Mouse (Mus musculus): ENCODE measurements at regions not wholly inside any gene's neighbourhood (a gene's known extent, or its start where the extent isn't known, plus 50 kb on each side); places are given as distances from the start of the nearest gene placed in this dataset.

DNA sequence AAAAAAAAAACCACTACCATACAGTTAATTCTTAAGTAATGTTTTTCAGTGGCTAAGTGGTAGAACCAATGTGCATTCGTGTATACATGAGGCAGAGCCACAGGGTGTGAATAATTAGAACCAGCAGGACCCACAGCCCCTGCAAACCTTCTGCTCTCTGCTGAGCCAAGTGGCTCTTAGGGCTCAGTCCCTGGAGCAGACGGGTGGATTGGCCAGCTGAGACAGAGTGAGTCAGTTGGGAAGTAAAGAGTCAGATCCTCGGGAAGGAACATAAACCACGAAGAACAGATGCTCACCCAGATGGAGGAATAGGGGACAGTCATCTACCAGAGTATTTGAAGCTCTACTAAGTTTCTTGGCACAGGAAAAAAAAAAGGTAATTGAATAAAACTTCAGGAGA is 293.1 kb downstream of the Basp1 start:
- H3K27ac ChIP-seq (ENCODE audit: low read length), result no peak overlapping the region
- ATAC-seq (ENCODE audit: low read depth), result no peak
- no peaks in the 10 kb centered on the region for H3K36me3 ChIP-seq (ENCODE audit: control insufficient read depth, insufficient read depth)
- H3K4me1 ChIP-seq (ENCODE audit: control insufficient read depth, low read depth, low read length), result no peaks in the 10 kb centered on the region
- no peak overlapping the region for H3K4me2 ChIP-seq (ENCODE audit: low read depth, low read length)
- H3K4me3 ChIP-seq (ENCODE audit: low read depth, low read length), result no peak overlapping the region
- no peaks in the 10 kb centered on the region for H3K27me3 ChIP-seq (ENCODE audit: control insufficient read depth, insufficient read depth, low read depth, low read length)
- 41% methylated on average over 4 of the region's 4 CpGs for WGBS (ENCODE audit: insufficient replicate concordance)
- no peaks in the 10 kb centered on the region for H3K9me3 ChIP-seq (replicated peaks; ENCODE audit: control insufficient read depth, low read length)
- no peak overlapping the region for H3K9ac ChIP-seq (ENCODE audit: low read depth, low read length)

DNA sequence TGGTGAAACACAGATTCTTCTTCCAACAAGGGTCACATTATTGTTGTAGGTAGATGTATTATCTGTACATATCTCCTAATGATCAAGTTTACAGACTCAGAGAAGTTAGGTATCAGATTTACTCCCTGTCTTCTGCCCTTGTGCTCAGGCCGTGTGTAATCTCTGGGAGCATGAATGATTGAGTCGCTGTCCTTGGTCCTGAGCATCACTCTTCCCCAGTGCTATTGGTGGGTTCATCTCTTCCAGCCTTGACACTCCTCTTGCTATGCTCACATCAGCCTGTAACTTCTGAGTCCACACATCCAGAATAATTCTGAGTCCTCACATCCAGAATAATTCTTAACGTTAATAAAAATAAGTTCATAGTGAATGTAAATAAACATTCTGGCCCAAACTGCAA is 295.6 kb downstream of the Basp1 start:
- Histone ChIP-seq H3K9me3 (replicated peaks; ENCODE audit: control insufficient read depth, low read length) (no peaks in the 10 kb centered on the region), H3K36me3 (ENCODE audit: control insufficient read depth, insufficient read depth) (no peaks in the 10 kb centered on the region), H3K4me1 (ENCODE audit: control insufficient read depth, low read depth, low read length) (no peaks in the 10 kb centered on the region), H3K27me3 (ENCODE audit: control insufficient read depth, insufficient read depth, low read depth, low read length) (no peaks in the 10 kb centered on the region), H3K27ac (ENCODE audit: low read length) (no peak overlapping the region), H3K4me2 (ENCODE audit: low read depth, low read length) (no peak overlapping the region), H3K4me3 (ENCODE audit: low read depth, low read length) (no peak overlapping the region), H3K9ac (ENCODE audit: low read depth, low read length) (no peak overlapping the region)
- ATAC-seq (ENCODE audit: low read depth), result no peak
- 38% methylated on average over 3 of the region's 3 CpGs for WGBS (ENCODE audit: insufficient replicate concordance)

DNA sequence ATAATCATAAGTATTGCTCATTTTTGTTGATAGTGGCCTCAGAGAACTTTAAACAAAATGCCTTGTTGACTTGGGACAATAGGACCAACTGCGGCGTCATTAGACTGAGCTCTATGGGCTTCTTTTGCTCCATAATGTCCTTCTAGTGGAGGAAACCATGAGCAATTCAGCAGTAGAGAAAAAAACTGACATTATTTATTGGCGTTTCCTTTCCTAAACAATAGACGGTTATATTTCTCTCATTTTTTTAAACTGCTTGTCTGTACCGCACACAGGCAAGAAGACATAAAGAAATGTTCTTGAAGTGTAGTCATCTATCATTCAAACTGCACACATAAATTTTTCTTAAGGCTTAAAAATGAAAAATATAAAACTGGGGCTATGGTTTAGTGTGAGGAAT is 310.8 kb downstream of the Basp1 start:
- WGBS (ENCODE audit: insufficient replicate concordance), result 44% methylated on average over 5 of the region's 5 CpGs

DNA sequence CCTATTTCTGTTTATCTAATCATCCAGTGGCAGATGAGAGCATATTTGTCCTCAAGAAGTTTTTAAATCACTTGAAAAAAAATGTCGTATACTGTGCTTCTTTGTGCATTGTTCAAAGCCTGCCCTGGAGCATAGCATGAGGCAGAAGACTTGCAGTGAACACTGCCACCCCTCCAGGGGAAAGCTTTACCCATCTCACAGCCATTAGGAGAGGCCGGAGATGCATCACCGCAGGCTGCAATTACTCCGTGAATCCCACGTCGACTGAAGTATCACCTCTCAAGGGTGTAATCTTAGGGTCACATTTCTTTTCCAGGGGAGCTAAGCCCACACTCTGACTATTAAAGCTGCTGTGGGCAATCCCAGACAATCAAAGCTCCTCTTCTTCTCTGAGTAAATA is 319.8 kb downstream of the Basp1 start:
- Histone ChIP-seq H3K9me3 (replicated peaks; ENCODE audit: control insufficient read depth, low read length) (no peaks in the 10 kb centered on the region), H3K9ac (ENCODE audit: low read depth, low read length) (no peak overlapping the region), H3K36me3 (ENCODE audit: control insufficient read depth, insufficient read depth) (no peaks in the 10 kb centered on the region), H3K27me3 (ENCODE audit: control insufficient read depth, insufficient read depth, low read depth, low read length) (no peaks in the 10 kb centered on the region), H3K27ac (ENCODE audit: low read length) (no peak overlapping the region), H3K4me3 (ENCODE audit: low read depth, low read length) (no peak overlapping the region), H3K4me2 (ENCODE audit: low read depth, low read length) (no peak overlapping the region), H3K4me1 (ENCODE audit: control insufficient read depth, low read depth, low read length) (no peaks in the 10 kb centered on the region)
- no peak for ATAC-seq (ENCODE audit: low read depth)
- 43% methylated on average over 6 of the region's 6 CpGs for WGBS (ENCODE audit: insufficient replicate concordance)

More for the DNA sequence above, 310.8 kb downstream of the Basp1 start:
- Histone ChIP-seq H3K9ac (ENCODE audit: low read depth, low read length) (no peak overlapping the region), H3K27ac (ENCODE audit: low read length) (no peak overlapping the region), H3K4me1 (ENCODE audit: control insufficient read depth, low read depth, low read length) (no peaks in the 10 kb centered on the region), H3K4me3 (ENCODE audit: low read depth, low read length) (no peak overlapping the region), H3K36me3 (ENCODE audit: control insufficient read depth, insufficient read depth) (no peaks in the 10 kb centered on the region), H3K9me3 (replicated peaks; ENCODE audit: control insufficient read depth, low read length) (no peaks in the 10 kb centered on the region), H3K4me2 (ENCODE audit: low read depth, low read length) (no peak overlapping the region), H3K27me3 (ENCODE audit: control insufficient read depth, insufficient read depth, low read depth, low read length) (no peaks in the 10 kb centered on the region)
- ATAC-seq (ENCODE audit: low read depth), result no peak

GRCm38 (mm10) chr15:25069701-25070100 is 343.9 kb downstream of the Basp1 start:
- Histone ChIP-seq H3K27me3 (ENCODE audit: control insufficient read depth, insufficient read depth, low read depth, low read length) (no peaks in the 10 kb centered on the region), H3K4me3 (ENCODE audit: low read depth, low read length) (no peak overlapping the region), H3K9me3 (replicated peaks; ENCODE audit: control insufficient read depth, low read length) (no peaks in the 10 kb centered on the region), H3K9ac (ENCODE audit: low read depth, low read length) (no peak overlapping the region), H3K27ac (ENCODE audit: low read length) (no peak overlapping the region), H3K4me1 (ENCODE audit: control insufficient read depth, low read depth, low read length) (no peaks in the 10 kb centered on the region), H3K4me2 (ENCODE audit: low read depth, low read length) (no peak overlapping the region), H3K36me3 (ENCODE audit: control insufficient read depth, insufficient read depth) (no peaks in the 10 kb centered on the region)
- no peak for ATAC-seq (ENCODE audit: low read depth)
- WGBS (ENCODE audit: insufficient replicate concordance), result 59% methylated on average over 1 of the region's 1 CpGs

DNA sequence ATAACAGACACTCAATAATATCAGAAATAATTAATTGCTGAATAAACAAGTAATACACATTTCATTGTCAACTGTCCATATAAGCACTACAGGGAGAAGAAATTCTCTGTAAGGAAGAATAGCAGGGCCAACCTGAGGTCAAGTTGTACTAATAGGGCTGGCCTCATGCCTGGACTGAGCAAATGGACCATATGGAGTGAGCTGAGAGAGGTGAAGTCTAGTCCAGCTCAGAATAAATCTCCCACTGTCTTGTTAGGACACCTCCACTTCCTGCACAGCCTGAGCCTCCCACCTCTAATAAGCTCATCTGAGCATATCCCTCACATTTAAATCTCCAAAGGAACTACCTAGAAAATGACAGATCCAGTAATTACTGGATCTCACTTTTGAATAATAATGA is 354.2 kb downstream of the Basp1 start:
- ATAC-seq (ENCODE audit: low read depth), result no peak
- H3K27me3 ChIP-seq (ENCODE audit: control insufficient read depth, insufficient read depth, low read depth, low read length), result no peaks in the 10 kb centered on the region
- no peaks in the 10 kb centered on the region for H3K4me1 ChIP-seq (ENCODE audit: control insufficient read depth, low read depth, low read length)
- no peak overlapping the region for H3K9ac ChIP-seq (ENCODE audit: low read depth, low read length)
- no peaks in the 10 kb centered on the region for H3K9me3 ChIP-seq (replicated peaks; ENCODE audit: control insufficient read depth, low read length)
- H3K4me3 ChIP-seq (ENCODE audit: low read depth, low read length), result no peak overlapping the region
- H3K36me3 ChIP-seq (ENCODE audit: control insufficient read depth, insufficient read depth), result no peaks in the 10 kb centered on the region
- H3K27ac ChIP-seq (ENCODE audit: low read length), result no peak overlapping the region
- no peak overlapping the region for H3K4me2 ChIP-seq (ENCODE audit: low read depth, low read length)

- Histone ChIP-seq H3K27me3 (ENCODE audit: control insufficient read depth, insufficient read depth, low read depth, low read length) (no peaks in the 10 kb centered on the region), H3K27ac (ENCODE audit: low read length) (no peak overlapping the region), H3K4me1 (ENCODE audit: control insufficient read depth, low read depth, low read length) (no peaks in the 10 kb centered on the region), H3K9ac (ENCODE audit: low read depth, low read length) (no peak overlapping the region), H3K4me3 (ENCODE audit: low read depth, low read length) (no peak overlapping the region), H3K9me3 (replicated peaks; ENCODE audit: control insufficient read depth, low read length) (no peaks in the 10 kb centered on the region), H3K4me2 (ENCODE audit: low read depth, low read length) (no peak overlapping the region), H3K36me3 (ENCODE audit: control insufficient read depth, insufficient read depth) (no peaks in the 10 kb centered on the region)
- ATAC-seq (ENCODE audit: low read depth), result no peak
- 16% methylated on average over 1 of the region's 1 CpGs for WGBS (ENCODE audit: insufficient replicate concordance)
Measured at GRCm38 (mm10) chr15:25047875-25048274, 365.7 kb downstream of the Basp1 start.

DNA sequence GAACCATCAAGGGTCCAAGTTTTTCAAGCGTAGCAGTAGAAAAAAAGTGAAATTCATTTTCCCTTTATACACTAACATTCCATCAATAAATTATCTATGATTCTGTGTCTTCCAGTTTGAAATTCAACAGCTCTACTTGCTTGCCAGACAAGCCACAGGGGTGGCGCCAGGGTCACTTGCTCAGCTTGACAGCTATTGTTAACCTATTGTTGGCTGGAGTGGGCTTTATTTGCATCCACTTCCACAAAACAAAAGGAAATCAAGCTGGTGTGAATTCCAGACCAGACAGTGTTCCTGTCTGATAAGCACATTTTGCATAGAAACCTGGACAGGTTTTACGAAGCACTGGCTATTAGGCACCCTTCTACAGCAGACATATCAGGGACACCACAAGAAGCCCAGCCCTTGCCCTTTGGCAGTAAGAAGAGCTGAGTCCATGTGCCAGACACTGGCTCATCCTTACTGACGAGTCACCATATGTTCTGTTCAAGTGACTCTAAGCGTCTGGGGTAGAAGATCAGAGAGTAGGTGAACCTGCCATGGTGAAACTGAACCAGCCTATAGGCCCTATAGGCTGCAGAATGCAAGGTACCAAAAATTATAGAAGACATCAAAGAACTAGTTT is 366.9 kb downstream of the Basp1 start:
- Histone ChIP-seq H3K27me3 (ENCODE audit: control insufficient read depth, insufficient read depth, low read depth, low read length) (no peaks in the 10 kb centered on the region), H3K9ac (ENCODE audit: low read depth, low read length) (no peak overlapping the region), H3K27ac (ENCODE audit: low read length) (no peak overlapping the region), H3K9me3 (replicated peaks; ENCODE audit: control insufficient read depth, low read length) (no peaks in the 10 kb centered on the region), H3K4me2 (ENCODE audit: low read depth, low read length) (no peak overlapping the region), H3K4me1 (ENCODE audit: control insufficient read depth, low read depth, low read length) (no peaks in the 10 kb centered on the region), H3K4me3 (ENCODE audit: low read depth, low read length) (no peak overlapping the region), H3K36me3 (ENCODE audit: control insufficient read depth, insufficient read depth) (no peaks in the 10 kb centered on the region)
- no peak for ATAC-seq (ENCODE audit: low read depth)
- 53% methylated on average over 5 of the region's 5 CpGs for WGBS (ENCODE audit: insufficient replicate concordance)

GRCm38 (mm10) chr15:25036231-25036630 is 377.3 kb downstream of the Basp1 start:
- no peak for ATAC-seq (ENCODE audit: low read depth)
- 73% methylated on average over 3 of the region's 3 CpGs for WGBS (ENCODE audit: insufficient replicate concordance)

More at GRCm38 (mm10) chr15:25036231-25036630, 377.3 kb downstream of the Basp1 start:
- Histone ChIP-seq H3K4me2 (ENCODE audit: low read depth, low read length) (no peak overlapping the region), H3K27me3 (ENCODE audit: control insufficient read depth, insufficient read depth, low read depth, low read length) (no peaks in the 10 kb centered on the region), H3K4me3 (ENCODE audit: low read depth, low read length) (no peak overlapping the region), H3K4me1 (ENCODE audit: control insufficient read depth, low read depth, low read length) (no peaks in the 10 kb centered on the region), H3K9me3 (replicated peaks; ENCODE audit: control insufficient read depth, low read length) (no peaks in the 10 kb centered on the region), H3K9ac (ENCODE audit: low read depth, low read length) (no peak overlapping the region), H3K36me3 (ENCODE audit: control insufficient read depth, insufficient read depth) (no peaks in the 10 kb centered on the region), H3K27ac (ENCODE audit: low read length) (no peak overlapping the region)
